Mouse (Mus musculus): ENCODE measurements around the gene Rtkn2. TPM values are rescaled to one million over a fixed set of nuclear protein-coding genes. Genes with fewer than 3 reads are reported as not detected.

Rtkn2 gene
- total and polyA plus RNA-seq, 3 experiments, result 1.1 to 1.3 TPM; not detected in 1

DNA sequence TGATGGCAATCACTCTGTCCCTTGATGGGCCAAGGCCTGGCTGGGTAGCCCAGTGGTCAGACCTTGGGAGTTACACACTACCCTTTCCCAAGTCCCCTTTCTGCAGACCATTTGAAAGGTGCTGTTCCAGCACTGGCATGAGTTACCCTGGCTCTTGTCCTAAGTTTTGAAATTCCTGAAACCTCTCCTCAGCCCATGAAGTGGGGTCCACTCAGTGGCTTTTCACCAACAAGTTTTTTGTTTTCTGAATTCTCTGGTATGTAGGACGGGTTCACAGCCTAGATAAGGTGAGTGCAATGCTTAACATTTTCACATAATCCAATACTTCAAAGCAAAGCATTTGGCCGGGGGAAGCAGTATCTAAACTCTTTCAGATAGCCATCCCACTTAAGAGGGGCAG lies 115.8 kb downstream of the Rtkn2 start:
- no peak for TF ChIP-seq CHD2 (IDR thresholded peaks at IDR 0.05; ENCODE audit: low read length)
- no peak for TF ChIP-seq NRF1 (IDR thresholded peaks at IDR 0.05; ENCODE audit: insufficient read depth, low read depth, low read length, poor library complexity, severe bottlenecking)
- no peak for TF ChIP-seq ZMIZ1 (IDR thresholded peaks at IDR 0.05; ENCODE audit: low read depth, low read length)
- TF ChIP-seq ETS1 (IDR thresholded peaks at IDR 0.05; ENCODE audit: low read depth, low read length), result no peak
- no peak for TF ChIP-seq USF1 (IDR thresholded peaks at IDR 0.05; ENCODE audit: low read depth, low read length)
- no peak for TF ChIP-seq MXI1 (IDR thresholded peaks at IDR 0.05; ENCODE audit: low read depth, low read length)
- no peak for TF ChIP-seq USF2 (IDR thresholded peaks at IDR 0.05; ENCODE audit: borderline replicate concordance in 1 of 2, insufficient read depth in 1 of 2, low read depth in 1 of 2, low read length in 2 of 2)
- TF ChIP-seq POLR2A (IDR thresholded peaks at IDR 0.05; ENCODE audit: control insufficient read depth in 1 of 2, insufficient read depth in 1 of 2, low read depth in 1 of 2, low read length in 2 of 2, poor library complexity in 1 of 2), result no peak
- no peak for TF ChIP-seq ZKSCAN1 (IDR thresholded peaks at IDR 0.05; ENCODE audit: low read depth, low read length)
- TF ChIP-seq POLR2AphosphoS2 (IDR thresholded peaks at IDR 0.05; ENCODE audit: low read length), result no peak
- TF ChIP-seq SMC3 (IDR thresholded peaks at IDR 0.05; ENCODE audit: low read depth, low read length), result no peak
- no peak for TF ChIP-seq GATA1 (IDR thresholded peaks at IDR 0.05; ENCODE audit: low read depth, low read length)
- no peak for TF ChIP-seq EP300 (IDR thresholded peaks at IDR 0.05; ENCODE audit: low read depth in 1 of 2, low read length in 2 of 2)
- no peak for TF ChIP-seq TBP (IDR thresholded peaks at IDR 0.05; ENCODE audit: low read depth, low read length)
- no peak for TF ChIP-seq KAT2A (conservative IDR thresholded peaks at IDR 0.05; ENCODE audit: low read depth, low read length)
- no peak for TF ChIP-seq POLR2AphosphoS5 (IDR thresholded peaks at IDR 0.05; ENCODE audit: borderline replicate concordance, low read depth, low read length)
- TF ChIP-seq MAX (IDR thresholded peaks at IDR 0.05; ENCODE audit: low read length), result no peak
- no peak for TF ChIP-seq UBTF (IDR thresholded peaks at IDR 0.05; ENCODE audit: borderline replicate concordance, insufficient read depth, low read depth, low read length)
- Histone ChIP-seq H3K36me3 (ENCODE audit: control insufficient read depth in 1 of 2, insufficient read depth in 2 of 2, low read length in 2 of 2) (no peaks in the 10 kb centered on the region), H3K4me1 (ENCODE audit: control insufficient read depth in 1 of 2, insufficient read depth in 2 of 2, low read length in 2 of 2) (no peaks in the 10 kb centered on the region), H3K9ac (ENCODE audit: control insufficient read depth, low read depth, low read length, poor library complexity, severe bottlenecking) (no peak overlapping the region), H3K9me3 (replicated peaks; ENCODE audit: insufficient read depth, low read length) (no peaks in the 10 kb centered on the region), H3K27ac (ENCODE audit: control insufficient read depth, low read depth, low read length) (no peak overlapping the region), H3K4me3 (ENCODE audit: control insufficient read depth in 1 of 2, insufficient read depth in 1 of 2, low read depth in 2 of 2, low read length in 2 of 2) (no peak overlapping the region), H3K27me3 (ENCODE audit: control insufficient read depth in 1 of 2, insufficient read depth in 2 of 2, low read length in 2 of 2) (no peaks in the 10 kb centered on the region; a peak in 1 of 4 replicates), H3K79me2 (ENCODE audit: control insufficient read depth, insufficient read depth, low read length, poor library complexity) (no peaks in the 10 kb centered on the region)
- no peak for DNase-seq (ENCODE audit: low read depth, low spot score)

DNA sequence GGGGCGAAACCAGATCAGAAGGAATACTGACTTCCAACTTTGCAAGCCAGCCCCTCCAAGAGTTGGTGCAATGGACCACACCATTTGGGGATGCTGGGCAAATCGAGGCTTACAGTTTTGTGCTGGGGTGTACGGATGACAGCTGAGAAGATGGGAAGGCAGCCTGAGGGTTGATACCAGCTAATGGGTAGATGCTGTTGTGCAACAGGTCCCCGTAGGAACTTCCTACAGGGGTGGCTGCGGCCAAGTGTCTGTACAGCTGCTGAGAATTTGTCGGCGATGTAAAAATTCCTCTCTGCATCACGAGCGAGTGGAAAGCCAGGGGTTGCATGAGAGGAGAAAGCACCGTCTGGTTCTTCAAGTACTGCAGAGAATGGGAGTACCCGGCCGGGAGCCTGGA lies 117.0 kb downstream of the Rtkn2 start:
- no peak for DNase-seq (ENCODE audit: low read depth, low spot score)
- Histone ChIP-seq H3K27ac (ENCODE audit: control insufficient read depth, low read depth, low read length) (no peak overlapping the region), H3K79me2 (ENCODE audit: control insufficient read depth, insufficient read depth, low read length, poor library complexity) (no peaks in the 10 kb centered on the region), H3K27me3 (ENCODE audit: control insufficient read depth in 1 of 2, insufficient read depth in 2 of 2, low read length in 2 of 2) (no peaks in the 10 kb centered on the region; a peak in 1 of 4 replicates), H3K4me1 (ENCODE audit: control insufficient read depth in 1 of 2, insufficient read depth in 2 of 2, low read length in 2 of 2) (no peaks in the 10 kb centered on the region), H3K4me3 (ENCODE audit: control insufficient read depth in 1 of 2, insufficient read depth in 1 of 2, low read depth in 2 of 2, low read length in 2 of 2) (no peak overlapping the region), H3K36me3 (ENCODE audit: control insufficient read depth in 1 of 2, insufficient read depth in 2 of 2, low read length in 2 of 2) (no peaks in the 10 kb centered on the region), H3K9me3 (replicated peaks; ENCODE audit: insufficient read depth, low read length) (no peaks in the 10 kb centered on the region), H3K9ac (ENCODE audit: control insufficient read depth, low read depth, low read length, poor library complexity, severe bottlenecking) (no peak overlapping the region)
- TF ChIP-seq MAX (IDR thresholded peaks at IDR 0.05; ENCODE audit: low read length) (no peak), MYC (IDR thresholded peaks at IDR 0.05; ENCODE audit: low read depth, low read length) (no peak), TAL1 (IDR thresholded peaks at IDR 0.05; ENCODE audit: low read length) (no peak), TBP (IDR thresholded peaks at IDR 0.05; ENCODE audit: low read depth, low read length) (no peak), UBTF (IDR thresholded peaks at IDR 0.05; ENCODE audit: borderline replicate concordance, insufficient read depth, low read depth, low read length) (no peak), MAFK (IDR thresholded peaks at IDR 0.05; ENCODE audit: borderline replicate concordance, low read depth, low read length) (no peak), GABPA (IDR thresholded peaks at IDR 0.05; ENCODE audit: low read depth, low read length) (no peak), RAD21 (IDR thresholded peaks at IDR 0.05; ENCODE audit: low read depth, low read length) (no peak), EP300 (IDR thresholded peaks at IDR 0.05; ENCODE audit: low read depth in 1 of 2, low read length in 2 of 2) (no peak), CHD2 (IDR thresholded peaks at IDR 0.05; ENCODE audit: low read length) (no peak), KAT2A (conservative IDR thresholded peaks at IDR 0.05; ENCODE audit: low read depth, low read length) (no peak), MEF2A (IDR thresholded peaks at IDR 0.05; ENCODE audit: extremely low read depth, insufficient replicate concordance, low read depth, low read length, poor library complexity, severe bottlenecking) (no peak), E2F4 (IDR thresholded peaks at IDR 0.05; ENCODE audit: borderline replicate concordance, low read depth, low read length) (no peak), BHLHE40 (IDR thresholded peaks at IDR 0.05; ENCODE audit: borderline replicate concordance, low read depth, low read length) (no peak), NRF1 (IDR thresholded peaks at IDR 0.05; ENCODE audit: insufficient read depth, low read depth, low read length, poor library complexity, severe bottlenecking) (no peak), NELFE (IDR thresholded peaks at IDR 0.05; ENCODE audit: low read depth, low read length) (no peak)
